Comparison of ENCODE assay signal across 26 mouse cellular contexts in genomic region chr10:9264309-9265000, GRCm38 (mm10).
DNase-seq lines count a peak whose midpoint lies in the region; ATAC-seq and TF ChIP-seq lines count a peak whose summit lies in the region.
"Had no signal": no experiment of that assay in that cellular context is flagged by ENCODE, and none has a peak within 500 bp of the region (broad histone marks: within the 10 kb centered on the region; RNA-seq: fewer than 3 reads in every experiment).

No protein-coding gene starts in this region.

- H3K27me3 ChIP-seq in forebrain, embryonic 13.5 days = no peaks in the 10 kb centered on the region
- no peaks in the 10 kb centered on the region for H3K27me3 ChIP-seq in forebrain, embryonic 16.5 days (replicated peaks; ENCODE audit: control insufficient read depth, insufficient read depth, low read length)
- no peaks in the 10 kb centered on the region for H3K27me3 ChIP-seq in stomach, embryonic 14.5 days (ENCODE audit: control insufficient read depth, insufficient read depth, low read length)
- H3K27me3 ChIP-seq in stomach, postnatal 0 days (ENCODE audit: control insufficient read depth, insufficient read depth, low read length) = no peaks in the 10 kb centered on the region
- no peaks in the 10 kb centered on the region for H3K27me3 ChIP-seq in midbrain, embryonic 13.5 days
- no peaks in the 10 kb centered on the region for H3K27me3 ChIP-seq in midbrain, embryonic 16.5 days (ENCODE audit: control insufficient read depth, insufficient read depth, low read depth, low read length)
- H3K27me3 ChIP-seq: heart, embryonic 13.5 days had no signal

- H3K9me3 ChIP-seq in forebrain, embryonic 13.5 days (replicated peaks) = no peaks in the 10 kb centered on the region
- no peaks in the 10 kb centered on the region for H3K9me3 ChIP-seq in forebrain, embryonic 16.5 days (ENCODE audit: control insufficient read depth, low read length)
- H3K9me3 ChIP-seq in stomach, embryonic 14.5 days (ENCODE audit: control insufficient read depth, low read depth, low read length) = no peaks in the 10 kb centered on the region
- H3K9me3 ChIP-seq in stomach, postnatal 0 days (ENCODE audit: control insufficient read depth, low read length) = no peaks in the 10 kb centered on the region
- H3K9me3 ChIP-seq in midbrain, embryonic 13.5 days = no peaks in the 10 kb centered on the region
- H3K9me3 ChIP-seq in midbrain, embryonic 16.5 days (replicated peaks; ENCODE audit: control insufficient read depth, low read length, poor library complexity, severe bottlenecking) = no peaks in the 10 kb centered on the region
- H3K9me3 ChIP-seq: forebrain, embryonic 10.5 days; heart, embryonic 10.5 days; heart, embryonic 13.5 days had no signal

- no peak overlapping the region for H3K9ac ChIP-seq in forebrain, embryonic 13.5 days
- no peak overlapping the region for H3K9ac ChIP-seq in forebrain, embryonic 16.5 days (replicated peaks; ENCODE audit: low read depth, low read length)
- H3K9ac ChIP-seq in stomach, embryonic 14.5 days (replicated peaks; ENCODE audit: low read depth, low read length) = no peak overlapping the region
- no peak overlapping the region for H3K9ac ChIP-seq in stomach, postnatal 0 days (ENCODE audit: low read length)
- no peak overlapping the region for H3K9ac ChIP-seq in midbrain, embryonic 13.5 days (replicated peaks)
- H3K9ac ChIP-seq in midbrain, embryonic 16.5 days (ENCODE audit: low read depth, low read length) = no peak overlapping the region
- H3K9ac ChIP-seq: forebrain, postnatal 0 days; heart, embryonic 13.5 days; hindbrain, embryonic 14.5 days had no signal

- TF ChIP-seq CTCF in stomach, postnatal 0 days (IDR thresholded peaks at IDR 0.05; ENCODE audit: low read depth) = no peak

- H3K4me3 ChIP-seq in forebrain, embryonic 13.5 days = no peak overlapping the region
- H3K4me3 ChIP-seq in forebrain, embryonic 16.5 days (replicated peaks; ENCODE audit: low read length) = no peak overlapping the region
- no peak overlapping the region for H3K4me3 ChIP-seq in stomach, embryonic 14.5 days (ENCODE audit: low read depth, low read length)
- H3K4me3 ChIP-seq in stomach, postnatal 0 days (ENCODE audit: low read depth, low read length) = no peak overlapping the region
- H3K4me3 ChIP-seq in midbrain, embryonic 13.5 days (replicated peaks) = no peak overlapping the region
- H3K4me3 ChIP-seq in midbrain, embryonic 16.5 days (ENCODE audit: low read depth, low read length) = no peak overlapping the region
- H3K4me3 ChIP-seq: forebrain, embryonic 10.5 days; heart, adult 2 months; heart, embryonic 10.5 days; heart, embryonic 13.5 days had no signal

- H3K36me3 ChIP-seq in forebrain, embryonic 13.5 days (ENCODE audit: poor library complexity, severe bottlenecking) = no peaks in the 10 kb centered on the region
- no peaks in the 10 kb centered on the region for H3K36me3 ChIP-seq in forebrain, embryonic 16.5 days (ENCODE audit: control insufficient read depth, insufficient read depth)
- H3K36me3 ChIP-seq in stomach, embryonic 14.5 days (ENCODE audit: control insufficient read depth, insufficient read depth, low read length) = no peaks in the 10 kb centered on the region
- H3K36me3 ChIP-seq in stomach, postnatal 0 days (ENCODE audit: control insufficient read depth, insufficient read depth, low read length) = no peaks in the 10 kb centered on the region
- H3K36me3 ChIP-seq in midbrain, embryonic 13.5 days = no peaks in the 10 kb centered on the region
- no peaks in the 10 kb centered on the region for H3K36me3 ChIP-seq in midbrain, embryonic 16.5 days (ENCODE audit: control insufficient read depth, insufficient read depth, low read length)
- H3K36me3 ChIP-seq: forebrain, embryonic 10.5 days; heart, embryonic 10.5 days; heart, embryonic 13.5 days had no signal

- no peak overlapping the region for H3K4me2 ChIP-seq in forebrain, embryonic 13.5 days
- no peak overlapping the region for H3K4me2 ChIP-seq in forebrain, embryonic 16.5 days (ENCODE audit: low read length)
- no peak overlapping the region for H3K4me2 ChIP-seq in stomach, embryonic 14.5 days (replicated peaks; ENCODE audit: low read depth, low read length)
- no peak overlapping the region for H3K4me2 ChIP-seq in stomach, postnatal 0 days (replicated peaks; ENCODE audit: low read depth)
- H3K4me2 ChIP-seq in midbrain, embryonic 13.5 days (replicated peaks) = no peak overlapping the region
- no peak overlapping the region for H3K4me2 ChIP-seq in midbrain, embryonic 16.5 days (ENCODE audit: low read length)
- H3K4me2 ChIP-seq: heart, embryonic 13.5 days; hindbrain, embryonic 14.5 days had no signal

- TF ChIP-seq EP300 in stomach, postnatal 0 days (optimal IDR thresholded peaks at IDR 0.05) = no peak

- no peak overlapping the region for H3K27ac ChIP-seq in forebrain, embryonic 13.5 days
- H3K27ac ChIP-seq in forebrain, embryonic 16.5 days (ENCODE audit: low read length) = no peak overlapping the region
- H3K27ac ChIP-seq in stomach, embryonic 14.5 days (ENCODE audit: low read length) = no peak overlapping the region
- no peak overlapping the region for H3K27ac ChIP-seq in stomach, postnatal 0 days (replicated peaks)
- H3K27ac ChIP-seq in midbrain, embryonic 13.5 days = peak overlapping the region; percentile 39; the same call in 1 of the 2 replicates
- H3K27ac ChIP-seq in midbrain, embryonic 16.5 days (ENCODE audit: low read length) = peak overlapping the region; percentile 33
- H3K27ac ChIP-seq: forebrain, embryonic 10.5 days; heart, adult 2 months; heart, embryonic 10.5 days; heart, embryonic 13.5 days; hindbrain, embryonic 14.5 days; hindbrain, postnatal 0 days had no signal

- ATAC-seq in forebrain, embryonic 13.5 days = peak; percentile 50; the same call in 1 of the 2 replicates
- no peak for ATAC-seq in forebrain, embryonic 16.5 days
- ATAC-seq in stomach, embryonic 14.5 days (ENCODE audit: insufficient number of reproducible peaks, insufficient read depth, low FRiP score, low read depth) = peak; percentile 58; the same call in 1 of the 2 replicates
- ATAC-seq in stomach, postnatal 0 days (ENCODE audit: low FRiP score, low TSS enrichment) = no peak
- no peak for ATAC-seq in midbrain, embryonic 13.5 days
- ATAC-seq in midbrain, embryonic 16.5 days = no peak; the same call in 1 of the 2 replicates
- ATAC-seq: CD4-positive, CD25-positive, alpha-beta regulatory T cell, adult 4 months; forebrain, postnatal 0 days; hindbrain, postnatal 0 days; inflammation-experienced regulatory T-cells, adult 6 months had no signal

- WGBS in forebrain, embryonic 13.5 days = 58% methylated on average over 12 of the region's 12 CpGs
- 63% methylated on average over 12 of the region's 12 CpGs for WGBS in forebrain, embryonic 16.5 days
- 47% methylated on average over 12 of the region's 12 CpGs for WGBS in stomach, embryonic 14.5 days
- 55% methylated on average over 12 of the region's 12 CpGs for WGBS in stomach, postnatal 0 days
- 40% methylated on average over 12 of the region's 12 CpGs for WGBS in midbrain, embryonic 13.5 days
- WGBS in midbrain, embryonic 16.5 days = 40% methylated on average over 12 of the region's 12 CpGs

- no peaks in the 10 kb centered on the region for H3K4me1 ChIP-seq in forebrain, embryonic 13.5 days
- no peaks in the 10 kb centered on the region for H3K4me1 ChIP-seq in forebrain, embryonic 16.5 days (replicated peaks; ENCODE audit: control insufficient read depth, insufficient read depth, low read length)
- no peaks in the 10 kb centered on the region for H3K4me1 ChIP-seq in stomach, embryonic 14.5 days (ENCODE audit: control insufficient read depth, insufficient read depth, low read length)
- H3K4me1 ChIP-seq in stomach, postnatal 0 days (replicated peaks; ENCODE audit: control insufficient read depth, insufficient read depth) = no peaks in the 10 kb centered on the region
- peaks cover 6% of the 10 kb centered on the region for H3K4me1 ChIP-seq in midbrain, embryonic 13.5 days (replicated peaks)
- no peaks in the 10 kb centered on the region; the same call in 1 of the 2 replicates for H3K4me1 ChIP-seq in midbrain, embryonic 16.5 days (ENCODE audit: control insufficient read depth, insufficient read depth, low read length)
- H3K4me1 ChIP-seq: heart, embryonic 10.5 days; heart, embryonic 13.5 days had no signal

- intact Hi-C loops in left cerebral cortex, postnatal 36 days (cut with DNase I) = no loop called here

- no peak for DNase-seq in stomach, postnatal 0 days (ENCODE audit: low spot score)
- DNase-seq in heart, adult 11 months = no peak
- no peak for DNase-seq in left cerebral cortex, postnatal 36 days (ENCODE audit: low spot score in 2 of 2)
- DNase-seq: adrenal gland, adult 2 months; adrenal gland, postnatal 14 days; cerebellum, adult 11-12 months; cerebellum, adult 8-10 months; cerebellum, postnatal 10 days; cerebellum, postnatal 36 days; forebrain, postnatal 0 days; gastrocnemius, postnatal 25 days; heart, adult 2 months; heart, postnatal 14 days; heart, postnatal 4 days had no signal

Comparison
In these comparisons a context has a peak if more than half of its experiments do, and no peak if none do; other contexts are left out.
1. ATAC-seq: peak in forebrain, embryonic 13.5 days (single experiment) and stomach, embryonic 14.5 days (single experiment); none in forebrain, embryonic 16.5 days (single experiment), stomach, postnatal 0 days (single experiment), midbrain, embryonic 13.5 days (single experiment) and midbrain, embryonic 16.5 days (single experiment).
2. H3K27ac ChIP-seq: peak in midbrain, embryonic 13.5 days (single experiment) and midbrain, embryonic 16.5 days (single experiment); none in forebrain, embryonic 13.5 days (single experiment), forebrain, embryonic 16.5 days (single experiment), stomach, embryonic 14.5 days (single experiment) and stomach, postnatal 0 days (single experiment).